Mouse (Mus musculus) mouse trophoblast stem cell (cell line): ENCODE data around the gene Lrrc4c.

Source experiments
- in situ Hi-C, 2 experiments: fragments of 300-500 bp; cut with MseI, MboI; formaldehyde crosslinking; loops; 2 replicates in 1 of 2; 3 replicates in 1 of 2; pipeline ENCODE4 v1.15.1; 2025

Lrrc4c gene

GRCm38 (mm10) chr2:96508991-96509390 is 191.0 kb downstream of the Lrrc4c start:
- in situ Hi-C loops = no loop called here

- in situ Hi-C loops = no loop called here
Measured at GRCm38 (mm10) chr2:96537469-96537868, 219.5 kb downstream of the Lrrc4c start.

GRCm38 (mm10) chr2:96547171-96547570 is 229.2 kb downstream of the Lrrc4c start:
- in situ Hi-C loops = no loop called here

GRCm38 (mm10) chr2:96573755-96574154 is 255.8 kb downstream of the Lrrc4c start:
- in situ Hi-C loops = no loop called here

- in situ Hi-C loops = no loop called here
Measured at GRCm38 (mm10) chr2:96577701-96578100, 259.7 kb downstream of the Lrrc4c start.

- in situ Hi-C loops = no loop called here
Measured at GRCm38 (mm10) chr2:96580136-96580733, 262.3 kb downstream of the Lrrc4c start.

- in situ Hi-C loops = no loop called here
Measured at GRCm38 (mm10) chr2:96585665-96586064, 267.7 kb downstream of the Lrrc4c start.

GRCm38 (mm10) chr2:96604801-96605200 is 286.8 kb downstream of the Lrrc4c start:
- in situ Hi-C loops = no loop called here

GRCm38 (mm10) chr2:96614121-96614520 is 296.2 kb downstream of the Lrrc4c start:
- in situ Hi-C loops = no loop called here

GRCm38 (mm10) chr2:96618691-96619205 is 300.8 kb downstream of the Lrrc4c start:
- in situ Hi-C loops = no loop called here

GRCm38 (mm10) chr2:96667113-96667512 is 349.1 kb downstream of the Lrrc4c start:
- in situ Hi-C loops = no loop called here

- in situ Hi-C loops = no loop called here
Measured at GRCm38 (mm10) chr2:96681806-96682205, 363.8 kb downstream of the Lrrc4c start.

GRCm38 (mm10) chr2:96685328-96685727 is 367.4 kb downstream of the Lrrc4c start:
- in situ Hi-C loops = no loop called here

- in situ Hi-C loops = no loop called here
Measured at GRCm38 (mm10) chr2:96705004-96705403, 387.0 kb downstream of the Lrrc4c start.

GRCm38 (mm10) chr2:96707772-96708350 is 389.9 kb downstream of the Lrrc4c start:
- in situ Hi-C loops = no loop called here

GRCm38 (mm10) chr2:96714561-96714960 is 396.6 kb downstream of the Lrrc4c start:
- in situ Hi-C loops = no loop called here

GRCm38 (mm10) chr2:96717353-96717752 is 399.4 kb downstream of the Lrrc4c start:
- in situ Hi-C loops = no loop called here

- in situ Hi-C loops = no loop called here
Measured at GRCm38 (mm10) chr2:96723395-96723794, 405.4 kb downstream of the Lrrc4c start.

- in situ Hi-C loops = no loop called here
Measured at GRCm38 (mm10) chr2:96736081-96736480, 418.1 kb downstream of the Lrrc4c start.

- in situ Hi-C loops = no loop called here
Measured at GRCm38 (mm10) chr2:96755066-96755465, 437.1 kb downstream of the Lrrc4c start.

- in situ Hi-C loops = no loop called here
Measured at GRCm38 (mm10) chr2:96757701-96758100, 439.7 kb downstream of the Lrrc4c start.

- in situ Hi-C loops = no loop called here
Measured at GRCm38 (mm10) chr2:96763538-96763937, 445.6 kb downstream of the Lrrc4c start.

- in situ Hi-C loops = no loop called here
Measured at GRCm38 (mm10) chr2:96775376-96775775, 457.4 kb downstream of the Lrrc4c start.
